Mouse (Mus musculus) skeletal muscle tissue, adult 2 months (tissue): ENCODE data around the gene Clec10a.
"Not testable (repeated sequence)": the region's sequence is repeated elsewhere in the genome, so short reads cannot be mapped to it uniquely, and the experiment has no call there.

ENCODE experiments used
- DNase-seq: peaks from one replicate; pipeline ENCODE4 v3.0.0-alpha.2; 2012; ENCODE audit warnings: low read depth, low spot score

Clec10a gene

DNA sequence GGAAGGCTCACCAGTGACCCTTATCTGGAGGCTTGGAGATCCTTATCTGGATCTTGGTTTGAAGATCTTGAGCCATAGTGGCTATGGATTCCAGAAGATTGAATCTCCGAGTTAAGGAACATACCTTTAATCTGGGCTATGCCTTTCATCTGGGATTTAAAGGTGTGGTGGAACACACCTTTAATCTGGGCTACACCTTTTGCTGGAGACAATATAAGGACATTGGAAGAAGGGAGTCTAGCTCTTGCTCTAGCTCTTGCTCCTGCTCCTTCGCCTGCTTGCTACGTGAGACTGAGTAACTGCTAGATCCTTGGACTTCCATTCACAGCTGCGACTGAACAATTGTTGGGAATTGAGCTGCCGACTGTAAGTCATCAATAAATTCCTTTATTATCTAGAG lies at the start of gene Clec10a:
Gene Clec10a (plus strand): TSS at position 301 of the 400 bp plus-strand sequence.
- not testable (repeated sequence) for DNase-seq

GRCm38 (mm10) chr11:70107085-70107484 lies 48.9 kb upstream of the Clec10a start:
- DNase-seq, result no peak

DNA sequence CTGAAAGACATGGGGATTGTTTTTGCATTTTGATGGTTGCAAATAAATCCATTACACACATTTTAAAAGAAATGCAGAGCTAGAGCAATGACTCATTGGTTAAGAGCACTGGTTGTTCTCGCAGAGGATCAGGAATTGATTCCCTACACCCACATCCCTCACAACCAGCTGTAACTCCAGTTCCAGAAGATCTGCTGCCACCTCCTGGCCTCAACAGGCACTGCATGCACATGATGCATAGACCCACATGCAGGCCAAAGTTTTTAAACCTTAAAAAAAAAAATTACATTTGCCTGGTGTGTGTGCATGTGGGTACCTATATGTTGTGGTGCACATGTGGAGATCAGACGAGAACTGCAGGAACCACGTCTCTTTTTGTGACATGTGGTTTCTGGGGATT lies 45.9 kb upstream of the Clec10a start:
- DNase-seq, result no peak

DNA sequence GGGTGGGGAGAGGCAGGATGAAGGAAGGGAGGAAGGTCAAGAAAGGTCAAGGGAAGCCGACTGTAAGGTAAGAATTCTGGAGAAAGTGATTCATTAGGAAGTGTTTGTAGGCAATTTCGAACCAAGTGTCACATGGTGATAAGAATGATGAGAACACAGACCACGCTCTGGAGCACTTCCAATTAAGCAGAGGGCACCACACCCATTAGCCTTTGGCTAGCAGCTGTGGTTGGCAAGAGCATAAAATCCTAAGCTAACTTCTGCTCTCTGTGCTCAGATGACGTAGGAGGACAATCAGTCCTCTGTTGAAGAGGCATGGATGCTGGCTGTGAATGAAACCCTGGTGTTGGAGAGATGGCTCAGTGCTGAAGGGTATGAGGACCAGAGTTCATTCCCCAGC lies 41.4 kb upstream of the Clec10a start:
- DNase-seq, result peak; percentile 64

DNA sequence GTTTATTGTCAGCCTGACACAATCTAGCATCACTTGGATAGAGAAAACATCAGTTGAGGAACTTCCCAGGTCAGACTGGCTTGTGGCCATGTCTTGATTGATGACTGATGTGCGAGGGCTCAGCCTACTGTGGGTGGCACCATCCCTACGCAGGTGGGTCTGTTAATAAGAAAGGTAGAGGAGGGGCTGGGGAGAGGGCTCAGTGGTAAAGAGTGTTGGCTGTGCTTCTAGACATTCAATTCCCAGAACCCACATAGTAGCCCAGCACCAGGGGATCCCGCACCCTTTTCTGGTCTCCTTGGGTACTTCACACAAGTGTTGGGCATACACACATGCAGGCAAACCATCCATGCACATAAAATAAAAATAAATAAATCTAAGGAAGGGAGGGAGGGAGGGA lies 40.1 kb upstream of the Clec10a start:
- no peak for DNase-seq

GRCm38 (mm10) chr11:70129926-70130379 lies 26.0 kb upstream of the Clec10a start, which contains the start of gene Mgl2:
TSS of gene Mgl2 (plus strand) at chr11:70130329.
- DNase-seq, result peak; percentile 48

DNA sequence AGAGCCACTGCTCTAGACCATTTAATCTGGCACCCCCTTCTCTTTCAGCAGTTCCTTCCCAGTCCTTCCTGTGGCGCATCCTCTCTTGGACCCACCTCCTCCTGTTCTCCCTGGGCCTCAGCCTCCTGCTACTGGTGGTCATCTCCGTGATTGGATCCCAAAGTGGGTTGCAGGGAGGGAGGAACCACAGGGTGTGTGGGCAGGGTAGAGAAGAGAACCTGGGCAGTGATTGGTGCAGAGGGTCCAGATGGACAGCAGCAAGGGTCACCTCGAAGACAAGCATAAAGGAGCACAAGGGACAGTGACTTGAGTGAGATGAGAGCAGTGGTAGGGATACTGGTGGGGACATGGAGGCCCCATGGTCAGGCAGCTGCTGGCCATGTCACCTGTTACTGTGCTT lies 21.0 kb upstream of the Clec10a start:
- DNase-seq, result not testable (repeated sequence)

DNA sequence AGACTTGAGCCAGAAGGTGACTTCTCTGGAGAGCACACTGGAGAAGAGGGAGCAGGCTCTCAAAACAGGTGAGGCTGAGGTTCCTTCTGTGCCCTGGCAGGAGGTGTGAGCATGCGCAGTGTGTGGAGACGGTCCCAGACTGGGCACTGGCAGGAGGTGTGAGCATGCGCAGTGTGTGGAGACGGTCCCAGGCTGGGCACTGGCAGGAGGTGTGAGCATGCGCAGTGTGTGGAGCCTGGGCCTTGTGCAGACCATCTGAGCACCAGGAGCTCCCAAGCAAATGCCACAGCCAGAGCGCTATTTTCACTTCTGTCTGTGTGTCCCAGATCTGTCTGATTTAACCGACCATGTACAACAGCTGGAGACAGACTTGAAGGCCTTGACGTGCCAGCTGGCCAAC lies 20.1 kb upstream of the Clec10a start:
- not testable (repeated sequence) for DNase-seq

DNA sequence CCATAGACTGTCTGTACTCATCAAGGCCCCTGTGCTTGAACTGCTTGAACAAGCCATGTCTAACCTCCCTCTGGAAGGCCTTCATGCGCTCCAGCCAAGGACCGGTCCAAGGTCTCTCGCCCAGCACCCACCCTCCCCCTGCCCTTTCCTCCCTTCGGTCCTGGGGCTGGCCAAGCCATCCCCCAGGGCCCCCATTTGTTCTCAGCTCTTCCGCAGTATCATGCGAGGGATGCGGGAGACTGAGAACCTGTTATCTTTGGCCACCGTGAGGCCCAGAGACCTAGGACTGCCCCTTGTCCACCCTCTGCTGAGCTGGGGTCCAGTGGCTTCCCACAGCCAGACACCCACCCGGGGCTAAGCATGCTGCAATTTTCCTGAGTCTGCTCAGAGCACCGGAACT lies 16.8 kb upstream of the Clec10a start:
- no peak for DNase-seq

- DNase-seq, result no peak
Observed at GRCm38 (mm10) chr11:70151072-70151471, 4.9 kb upstream of the Clec10a start.

- DNase-seq, result no peak
Observed at GRCm38 (mm10) chr11:70162336-70162735, 6.3 kb downstream of the Clec10a start.

DNA sequence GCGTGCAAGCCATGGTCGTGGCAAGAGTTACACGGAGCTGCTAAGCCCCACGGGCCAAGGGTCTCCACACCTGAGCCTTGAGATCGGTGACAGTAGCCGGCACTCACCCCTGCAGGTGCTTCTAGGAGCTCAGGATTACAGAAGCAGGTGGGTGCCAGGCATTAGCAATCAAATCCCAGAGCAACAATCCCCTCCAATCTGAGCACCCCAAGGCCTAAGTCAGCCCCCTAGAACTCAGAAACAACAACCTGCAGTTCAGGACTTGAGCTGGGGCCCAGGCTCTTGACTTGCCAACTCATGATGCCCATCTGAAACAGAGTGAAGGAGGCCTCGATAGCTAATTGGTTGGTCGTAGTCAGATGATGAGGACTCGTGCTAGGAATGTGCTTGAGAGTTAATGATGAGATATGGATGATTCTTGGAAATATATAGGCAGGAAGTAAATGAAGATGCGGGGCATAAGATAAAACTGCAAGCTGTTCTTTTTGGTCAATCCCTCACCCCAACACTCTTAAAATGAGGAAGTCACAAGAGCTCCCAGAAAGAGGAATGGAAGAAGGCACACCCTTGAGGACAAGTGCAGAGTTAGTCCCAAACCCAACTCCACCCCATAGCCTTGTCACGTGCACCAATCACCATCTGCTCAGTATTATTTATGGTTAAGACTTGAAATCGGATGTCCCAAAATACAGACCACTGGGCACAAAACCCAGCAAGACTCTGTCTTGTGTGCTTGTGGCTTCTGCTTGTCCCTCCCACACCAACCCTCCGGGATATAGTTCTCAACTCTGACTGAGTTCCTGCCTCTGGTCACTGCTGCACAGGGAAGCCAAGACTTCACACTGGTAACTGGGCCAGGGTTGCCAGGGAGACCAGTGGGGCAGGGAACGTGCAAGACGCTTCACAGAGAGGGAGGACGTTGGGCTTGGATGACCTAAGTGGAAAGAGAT lies 10.2 kb downstream of the Clec10a start:
- peak; percentile 60 for DNase-seq

DNA sequence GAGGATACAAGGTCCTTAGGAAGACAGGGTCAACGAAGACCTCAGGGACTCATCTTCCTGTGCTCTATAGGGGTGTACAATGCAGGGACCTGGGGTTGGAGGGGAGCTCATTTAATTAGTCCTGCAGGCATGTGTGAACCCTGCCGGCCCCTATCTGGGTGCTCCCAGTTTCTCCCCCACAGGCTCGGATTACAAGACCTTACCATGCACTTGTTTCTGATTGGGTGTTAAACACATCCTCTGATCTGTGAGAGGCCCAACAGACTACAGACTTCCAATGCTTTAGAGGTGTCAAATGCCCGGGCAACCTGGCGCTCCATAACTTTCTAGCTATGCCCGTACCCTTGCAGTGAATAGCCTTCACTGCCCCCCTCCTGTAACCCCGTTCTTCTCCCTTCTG lies 12.1 kb downstream of the Clec10a start:
- DNase-seq, result no peak

- not testable (repeated sequence) for DNase-seq
Observed at GRCm38 (mm10) chr11:70169471-70169870, 13.5 kb downstream of the Clec10a start.

DNA sequence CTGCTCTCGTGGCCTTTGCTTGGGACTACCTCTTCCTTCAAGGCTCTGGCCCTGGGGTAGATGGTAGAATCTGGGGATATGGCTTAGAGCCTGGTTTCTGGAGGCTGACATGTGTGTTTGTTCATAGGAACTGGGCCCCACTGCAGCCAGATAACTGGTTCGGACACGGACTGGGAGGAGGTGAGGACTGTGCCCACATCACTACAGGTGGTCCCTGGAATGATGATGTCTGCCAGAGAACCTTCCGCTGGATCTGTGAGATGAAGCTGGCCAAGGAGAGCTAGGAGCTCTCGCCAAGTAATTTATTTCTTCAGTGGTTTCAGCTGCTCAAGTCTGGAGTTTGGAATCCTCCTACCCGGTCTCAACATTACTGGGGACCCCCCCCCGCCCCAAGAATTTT lies 14.3 kb downstream of the Clec10a start:
- DNase-seq, result no peak

DNA sequence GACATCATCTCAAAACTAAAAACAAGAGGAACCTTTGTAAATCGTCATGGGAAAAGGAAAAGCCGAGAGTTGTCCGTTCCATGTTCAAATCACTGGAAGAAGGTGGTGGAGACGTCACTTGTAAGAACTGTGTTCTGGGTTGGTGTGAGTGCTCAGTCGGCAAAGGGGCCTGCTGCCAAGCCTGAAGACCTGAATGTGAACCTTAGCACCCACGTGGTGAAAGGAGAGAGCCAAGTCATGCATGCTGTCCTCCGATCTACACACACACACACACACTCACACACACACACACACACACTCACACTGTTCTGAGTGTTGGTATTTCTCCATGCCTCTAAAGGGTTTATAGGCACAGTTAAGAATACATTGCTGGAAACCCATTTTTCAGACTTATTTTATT lies 15.2 kb downstream of the Clec10a start:
- DNase-seq, result no peak

DNA sequence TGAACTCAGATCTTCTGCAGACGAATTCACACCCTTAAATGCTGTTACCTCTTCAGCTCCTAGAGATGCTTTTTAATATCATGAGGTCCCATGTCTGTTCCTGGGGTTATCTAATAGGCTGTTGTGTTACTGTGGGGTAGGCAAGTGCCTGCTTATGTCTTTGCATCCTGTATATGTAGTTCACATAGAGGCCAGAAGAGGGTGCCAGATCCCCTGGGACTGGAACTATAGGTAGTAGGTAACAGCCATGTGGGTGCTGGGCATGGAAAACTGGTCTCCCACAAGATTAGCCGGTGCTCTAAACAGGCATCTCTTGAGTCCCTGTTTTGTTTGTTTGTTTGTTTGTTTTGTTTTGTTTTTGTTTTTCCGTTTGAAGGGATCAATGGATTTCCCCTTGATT lies 15.8 kb downstream of the Clec10a start:
- no peak for DNase-seq

DNA sequence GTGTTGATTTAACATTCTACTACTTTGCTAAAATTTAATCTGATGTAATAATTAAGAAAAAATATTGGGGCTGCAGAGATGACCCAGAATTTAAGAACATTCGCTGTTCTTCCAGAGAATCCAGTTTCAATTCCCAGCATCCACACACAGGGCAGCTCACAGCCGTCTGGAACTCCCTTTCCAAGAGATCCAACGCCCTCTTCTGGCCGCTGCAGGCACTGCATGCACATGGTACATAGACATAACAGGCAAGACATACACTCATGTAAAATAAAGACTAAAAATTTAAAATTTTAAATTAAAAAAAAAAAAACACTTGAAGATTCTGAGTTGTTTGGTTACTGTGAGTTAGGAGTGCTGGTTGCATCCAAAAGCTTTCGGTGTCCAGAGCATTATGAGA lies 16.3 kb downstream of the Clec10a start:
- no peak for DNase-seq

- DNase-seq, result no peak
Observed at GRCm38 (mm10) chr11:70174491-70174890, 18.5 kb downstream of the Clec10a start.

DNA sequence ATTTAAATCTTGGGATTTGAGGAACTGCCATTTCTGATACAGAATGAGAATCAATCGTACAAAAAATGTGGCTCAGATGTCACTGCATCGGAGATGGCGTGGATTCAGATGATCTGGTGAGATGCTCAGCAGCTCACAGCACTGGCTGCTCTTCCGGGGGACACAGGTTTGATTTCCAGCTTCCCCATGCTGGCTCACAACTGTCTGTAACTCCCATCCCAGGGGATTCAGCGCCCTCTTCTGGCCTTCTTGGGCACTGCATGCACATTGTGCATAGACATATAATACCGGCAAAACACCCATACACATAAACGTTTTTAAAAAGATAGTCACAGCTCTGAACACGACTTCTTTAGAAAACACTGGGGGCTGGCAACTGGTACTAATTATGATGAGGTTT lies 21.6 kb downstream of the Clec10a start:
- DNase-seq, result no peak

GRCm38 (mm10) chr11:70178311-70178710 lies 22.3 kb downstream of the Clec10a start:
- no peak for DNase-seq

DNA sequence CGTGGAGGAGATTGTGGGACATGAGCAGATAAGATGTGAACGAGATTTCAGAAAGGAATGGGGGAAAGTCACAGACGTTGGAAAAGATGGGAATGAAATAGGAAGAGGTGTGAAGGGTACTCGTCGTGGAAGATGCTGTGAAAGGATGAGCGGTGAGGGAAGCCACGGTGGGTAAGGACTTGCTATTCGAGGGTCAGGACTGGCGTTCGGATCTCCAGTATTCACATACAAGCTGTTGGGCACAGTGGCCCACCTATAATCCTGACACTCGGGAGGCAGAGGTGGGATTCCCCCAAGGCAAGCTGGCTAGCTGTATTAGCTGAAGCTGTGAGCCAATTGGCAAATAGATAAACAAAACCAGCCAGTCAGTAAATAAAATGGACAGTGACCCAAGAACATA lies 22.8 kb downstream of the Clec10a start:
- no peak for DNase-seq

- DNase-seq, result no peak
Observed at GRCm38 (mm10) chr11:70179401-70179800, 23.4 kb downstream of the Clec10a start.
